In genomic region chr8:114641809-114642208, GRCm38 (mm10) we compare ENCODE assay signal across 24 mouse cellular contexts.
A peak's percentile ranks its signal among the peaks of the same experiment; 100 is the strongest.
DNase-seq lines count a peak whose midpoint lies in the region; ATAC-seq and TF ChIP-seq lines count a peak whose summit lies in the region.
"Had no signal": no experiment of that assay in that cellular context is flagged by ENCODE, and none has a peak within 500 bp of the region (broad histone marks: within the 10 kb centered on the region; RNA-seq: fewer than 3 reads in every experiment).

No protein-coding gene starts in this region.

- no peaks in the 10 kb centered on the region for H3K27me3 ChIP-seq in midbrain, embryonic 16.5 days (ENCODE audit: control insufficient read depth, insufficient read depth, low read depth, low read length)
- no peaks in the 10 kb centered on the region for H3K27me3 ChIP-seq in midbrain, embryonic 15.5 days (replicated peaks)
- no peaks in the 10 kb centered on the region for H3K27me3 ChIP-seq in embryonic facial prominence, embryonic 14.5 days (replicated peaks; ENCODE audit: control insufficient read depth, insufficient read depth, low read length)
- no peaks in the 10 kb centered on the region for H3K27me3 ChIP-seq in intestine, postnatal 0 days (replicated peaks; ENCODE audit: control insufficient read depth, insufficient read depth, low read length)
- H3K27me3 ChIP-seq in stomach, embryonic 16.5 days (ENCODE audit: control insufficient read depth, insufficient read depth, low read length): no peaks in the 10 kb centered on the region
- H3K27me3 ChIP-seq in forebrain, embryonic 11.5 days (ENCODE audit: control insufficient read depth, insufficient read depth, low read length): no peaks in the 10 kb centered on the region
- H3K27me3 ChIP-seq: hindbrain, embryonic 12.5 days; midbrain, embryonic 12.5 days had no signal

- no peak overlapping the region for H3K4me3 ChIP-seq in midbrain, embryonic 16.5 days (ENCODE audit: low read depth, low read length)
- H3K4me3 ChIP-seq in midbrain, embryonic 15.5 days: no peak overlapping the region
- no peak overlapping the region for H3K4me3 ChIP-seq in embryonic facial prominence, embryonic 14.5 days (ENCODE audit: low read depth, low read length)
- no peak overlapping the region for H3K4me3 ChIP-seq in intestine, postnatal 0 days (ENCODE audit: low read depth, low read length)
- 0 out of 2 replicates have a peak overlapping the region, but pooled peaks have one; percentile 5 for H3K4me3 ChIP-seq in stomach, embryonic 16.5 days (replicated peaks; ENCODE audit: low read length)
- no peak overlapping the region for H3K4me3 ChIP-seq in forebrain, embryonic 11.5 days (ENCODE audit: low read depth, low read length)
- H3K4me3 ChIP-seq: forebrain, embryonic 10.5 days; heart, adult 2 months; hindbrain, embryonic 12.5 days; midbrain, embryonic 12.5 days had no signal

- no peak overlapping the region for H3K9ac ChIP-seq in midbrain, embryonic 16.5 days (ENCODE audit: low read depth, low read length)
- no peak overlapping the region for H3K9ac ChIP-seq in midbrain, embryonic 15.5 days
- no peak overlapping the region for H3K9ac ChIP-seq in embryonic facial prominence, embryonic 14.5 days (ENCODE audit: low read depth, low read length)
- H3K9ac ChIP-seq in intestine, postnatal 0 days (ENCODE audit: low read depth, low read length): no peak overlapping the region
- no peak overlapping the region for H3K9ac ChIP-seq in stomach, embryonic 16.5 days (ENCODE audit: low read length)
- no peak overlapping the region for H3K9ac ChIP-seq in forebrain, embryonic 11.5 days (ENCODE audit: low read length)
- H3K9ac ChIP-seq: forebrain, postnatal 0 days; hindbrain, embryonic 12.5 days; midbrain, embryonic 12.5 days had no signal

- 0 out of 2 replicates have a peak overlapping the region, but pooled peaks have one; percentile 19 for H3K4me2 ChIP-seq in midbrain, embryonic 16.5 days (ENCODE audit: low read length)
- no peak overlapping the region for H3K4me2 ChIP-seq in midbrain, embryonic 15.5 days
- 0 out of 2 replicates have a peak overlapping the region, but pooled peaks have one; percentile 2 for H3K4me2 ChIP-seq in embryonic facial prominence, embryonic 14.5 days (ENCODE audit: low read depth, low read length)
- H3K4me2 ChIP-seq in intestine, postnatal 0 days (replicated peaks; ENCODE audit: low read depth): peak overlapping the region; percentile 37; the same call in 1 of the 2 replicates
- H3K4me2 ChIP-seq in stomach, embryonic 16.5 days (ENCODE audit: low read depth, low read length): peak overlapping the region; percentile 43; the same call in 1 of the 2 replicates
- no peak overlapping the region for H3K4me2 ChIP-seq in forebrain, embryonic 11.5 days (ENCODE audit: low read depth, low read length, severe bottlenecking)
- H3K4me2 ChIP-seq: hindbrain, embryonic 12.5 days; midbrain, embryonic 12.5 days had no signal

- no peak overlapping the region for H3K27ac ChIP-seq in midbrain, embryonic 16.5 days (ENCODE audit: low read length)
- no peak overlapping the region for H3K27ac ChIP-seq in midbrain, embryonic 15.5 days
- no peak overlapping the region for H3K27ac ChIP-seq in embryonic facial prominence, embryonic 14.5 days (replicated peaks; ENCODE audit: low read depth, low read length)
- no peak overlapping the region for H3K27ac ChIP-seq in intestine, postnatal 0 days (ENCODE audit: low read depth, low read length)
- H3K27ac ChIP-seq in stomach, embryonic 16.5 days (ENCODE audit: low read length): no peak overlapping the region
- no peak overlapping the region for H3K27ac ChIP-seq in forebrain, embryonic 11.5 days (ENCODE audit: low read depth, low read length)
- H3K27ac ChIP-seq: forebrain, embryonic 10.5 days; heart, adult 2 months; hindbrain, embryonic 12.5 days; midbrain, embryonic 12.5 days had no signal

- 69% methylated on average over 9 of the region's 9 CpGs for WGBS in midbrain, embryonic 16.5 days
- WGBS in midbrain, embryonic 15.5 days: 65% methylated on average over 9 of the region's 9 CpGs
- 45% methylated on average over 9 of the region's 9 CpGs for WGBS in embryonic facial prominence, embryonic 14.5 days
- 57% methylated on average over 9 of the region's 9 CpGs for WGBS in intestine, postnatal 0 days
- WGBS in stomach, embryonic 16.5 days: 42% methylated on average over 9 of the region's 9 CpGs
- WGBS in forebrain, embryonic 11.5 days: 86% methylated on average over 9 of the region's 9 CpGs

- no peaks in the 10 kb centered on the region for H3K9me3 ChIP-seq in midbrain, embryonic 16.5 days (replicated peaks; ENCODE audit: control insufficient read depth, low read length, poor library complexity, severe bottlenecking)
- H3K9me3 ChIP-seq in midbrain, embryonic 15.5 days: no peaks in the 10 kb centered on the region
- no peaks in the 10 kb centered on the region for H3K9me3 ChIP-seq in embryonic facial prominence, embryonic 14.5 days (ENCODE audit: control insufficient read depth, low read length)
- no peaks in the 10 kb centered on the region for H3K9me3 ChIP-seq in intestine, postnatal 0 days (ENCODE audit: control insufficient read depth)
- no peaks in the 10 kb centered on the region for H3K9me3 ChIP-seq in stomach, embryonic 16.5 days (replicated peaks; ENCODE audit: control insufficient read depth, low read length)
- no peaks in the 10 kb centered on the region for H3K9me3 ChIP-seq in forebrain, embryonic 11.5 days (ENCODE audit: control insufficient read depth, low read length)
- H3K9me3 ChIP-seq: forebrain, embryonic 10.5 days; hindbrain, embryonic 12.5 days; midbrain, embryonic 12.5 days had no signal

- no peaks in the 10 kb centered on the region for H3K36me3 ChIP-seq in midbrain, embryonic 16.5 days (ENCODE audit: control insufficient read depth, insufficient read depth, low read length)
- no peaks in the 10 kb centered on the region for H3K36me3 ChIP-seq in midbrain, embryonic 15.5 days (replicated peaks)
- H3K36me3 ChIP-seq in embryonic facial prominence, embryonic 14.5 days (ENCODE audit: control insufficient read depth, insufficient read depth, low read length): no peaks in the 10 kb centered on the region
- no peaks in the 10 kb centered on the region for H3K36me3 ChIP-seq in intestine, postnatal 0 days (ENCODE audit: control insufficient read depth, insufficient read depth)
- no peaks in the 10 kb centered on the region for H3K36me3 ChIP-seq in stomach, embryonic 16.5 days (ENCODE audit: control insufficient read depth, insufficient read depth, low read length)
- H3K36me3 ChIP-seq in forebrain, embryonic 11.5 days (ENCODE audit: control insufficient read depth, insufficient read depth, low read length): no peaks in the 10 kb centered on the region
- H3K36me3 ChIP-seq: forebrain, embryonic 10.5 days; hindbrain, embryonic 12.5 days; midbrain, embryonic 12.5 days had no signal

- ATAC-seq in midbrain, embryonic 16.5 days: no peak
- ATAC-seq in midbrain, embryonic 15.5 days (replicated peaks): no peak
- ATAC-seq in embryonic facial prominence, embryonic 14.5 days (ENCODE audit: low read depth): no peak
- ATAC-seq in intestine, postnatal 0 days: no peak
- ATAC-seq in stomach, embryonic 16.5 days (ENCODE audit: insufficient read depth, low FRiP score): no peak
- ATAC-seq in forebrain, embryonic 11.5 days (replicated peaks; ENCODE audit: low FRiP score): no peak
- ATAC-seq: forebrain, postnatal 0 days; lung, postnatal 0 days had no signal

- TF ChIP-seq CTCF in intestine, postnatal 0 days (IDR thresholded peaks at IDR 0.05; ENCODE audit: low read depth): no peak

- H3K4me1 ChIP-seq in midbrain, embryonic 16.5 days (ENCODE audit: control insufficient read depth, insufficient read depth, low read length): no peaks in the 10 kb centered on the region
- no peaks in the 10 kb centered on the region for H3K4me1 ChIP-seq in midbrain, embryonic 15.5 days
- peaks cover 8% of the 10 kb centered on the region; the same call in 1 of the 2 replicates for H3K4me1 ChIP-seq in embryonic facial prominence, embryonic 14.5 days (ENCODE audit: control insufficient read depth, insufficient read depth, low read length)
- no peaks in the 10 kb centered on the region; the same call in 1 of the 2 replicates for H3K4me1 ChIP-seq in intestine, postnatal 0 days (replicated peaks; ENCODE audit: control insufficient read depth, insufficient read depth, low read length)
- H3K4me1 ChIP-seq in stomach, embryonic 16.5 days (ENCODE audit: control insufficient read depth, insufficient read depth, low read length): no peaks in the 10 kb centered on the region
- no peaks in the 10 kb centered on the region for H3K4me1 ChIP-seq in forebrain, embryonic 11.5 days (replicated peaks; ENCODE audit: control insufficient read depth, insufficient read depth, low read length)
- H3K4me1 ChIP-seq: forebrain, embryonic 10.5 days; hindbrain, embryonic 12.5 days; midbrain, embryonic 12.5 days had no signal

- DNase-seq in embryonic facial prominence, embryonic 14.5 days (ENCODE audit: low spot score): peak; percentile 41
- no peak for DNase-seq in forebrain, embryonic 11.5 days (ENCODE audit: low spot score)
- no peak for DNase-seq in kidney, postnatal 4 days
- DNase-seq: adrenal gland, postnatal 10 days; cerebellum, adult 8-10 months; cerebellum, postnatal 36 days; embryo, embryonic 11 days; forebrain, postnatal 0 days; gastrocnemius, postnatal 36 days; heart, adult 2 months; kidney, postnatal 25 days; layer of hippocampus, postnatal 36 days; liver; right cerebral cortex, postnatal 25 days; spleen, adult 18-20 months; thymus, adult 2 months had no signal

Comparison
In these comparisons a context has a peak if more than half of its experiments do, and no peak if none do; other contexts are left out.
1. H3K4me2 ChIP-seq: peak in midbrain, embryonic 16.5 days (single experiment), embryonic facial prominence, embryonic 14.5 days (single experiment), intestine, postnatal 0 days (single experiment) and stomach, embryonic 16.5 days (single experiment); none in midbrain, embryonic 15.5 days (single experiment) and forebrain, embryonic 11.5 days (single experiment).